Mouse (Mus musculus) intestine, postnatal 0 days (tissue): ENCODE measurements at regions not wholly inside any gene's neighbourhood (a gene's known extent, or its start where the extent isn't known, plus 50 kb on each side); places are given as distances from the start of the nearest gene placed in this dataset.

Experiments
- ATAC-seq: fragments of 200-750 bp; cut with Nextera tagmentation; 2 replicates; pipeline ENCODE4 v1.8.0; 2017; ENCODE audit warnings: mild to moderate bottlenecking, moderate TSS enrichment, moderate library complexity
- H3K27ac ChIP-seq: fragments of 300-500 bp; sonication (generic); 2 replicates; pipeline ENCODE4 v1.5.1; 2014; ENCODE audit warnings: mild to moderate bottlenecking, low read depth, low read length, moderate library complexity
- H3K27me3 ChIP-seq: fragments of 300-500 bp; sonication (generic); replicated peaks from 2 replicates; pipeline ENCODE4 v1.6.1; 2014; ENCODE audit warnings: low read length, mixed read lengths; ENCODE audit not compliant: control insufficient read depth, insufficient read depth
- H3K36me3 ChIP-seq: fragments of 300-500 bp; sonication (generic); 2 replicates; pipeline ENCODE4 v1.6.1; 2014; ENCODE audit warnings: mild to moderate bottlenecking, moderate library complexity; ENCODE audit not compliant: control insufficient read depth, insufficient read depth
- H3K4me1 ChIP-seq: fragments of 300-500 bp; sonication (generic); replicated peaks from 2 replicates; pipeline ENCODE4 v1.6.1; 2014; ENCODE audit warnings: antibody characterized with exemption, low read length, mixed read lengths; ENCODE audit not compliant: control insufficient read depth, insufficient read depth
- H3K4me2 ChIP-seq: fragments of 300-500 bp; sonication (generic); replicated peaks from 2 replicates; pipeline ENCODE4 v1.6.1; 2014; ENCODE audit warnings: low read depth, mild to moderate bottlenecking, moderate library complexity
- H3K4me3 ChIP-seq: fragments of 300-500 bp; sonication (generic); 2 replicates; pipeline ENCODE4 v1.5.1; 2014; ENCODE audit warnings: low read depth, low read length
- H3K9ac ChIP-seq: fragments of 300-500 bp; sonication (generic); 2 replicates; pipeline ENCODE4 v1.6.1; 2014; ENCODE audit warnings: mild to moderate bottlenecking, low read depth, low read length
- H3K9me3 ChIP-seq: fragments of 300-500 bp; sonication (generic); 2 replicates; pipeline ENCODE4 v1.6.1; 2016; ENCODE audit warnings: mixed run types; ENCODE audit not compliant: control insufficient read depth
- CTCF ChIP-seq: sonication (generic); IDR thresholded peaks from 2 replicates; pipeline ENCODE4 v1.5.1; 2016; ENCODE audit warnings: low read depth, mild to moderate bottlenecking, control low read depth, antibody characterized with exemption, moderate library complexity
- WGBS: fragments of 180-500 bp; shearing (Covaris S2); extraction: QIAGEN DNeasy Blood & Tissue Kit; methylation state at CpG from one replicate; pipeline ENCODE4 v1.1.7; 2014; 5-methylcytosine and 5-hydroxymethylcytosine counted together

- no peaks in the 10 kb centered on the region for H3K4me1 ChIP-seq
- no peaks in the 10 kb centered on the region for H3K27me3 ChIP-seq
- no peak for TF ChIP-seq CTCF
- no peak overlapping the region for H3K9ac ChIP-seq
- H3K9me3 ChIP-seq: no peaks in the 10 kb centered on the region
- WGBS: 60% methylated on average over 3 of the region's 3 CpGs
- no peak overlapping the region for H3K27ac ChIP-seq
- H3K36me3 ChIP-seq: no peaks in the 10 kb centered on the region
- no peak overlapping the region for H3K4me3 ChIP-seq
- no peak overlapping the region for H3K4me2 ChIP-seq
- ATAC-seq: no peak
These were observed 82.0 kb upstream of the Ppp1r26 start for GRCm38 (mm10) chr2:28364623-28365022.

GRCm38 (mm10) chr2:28365756-28366155 lies 80.8 kb upstream of the Ppp1r26 start:
- Histone ChIP-seq H3K9me3 (no peaks in the 10 kb centered on the region), H3K36me3 (no peaks in the 10 kb centered on the region), H3K4me3 (no peak overlapping the region), H3K4me1 (no peaks in the 10 kb centered on the region), H3K4me2 (no peak overlapping the region), H3K27ac (no peak overlapping the region), H3K27me3 (no peaks in the 10 kb centered on the region), H3K9ac (no peak overlapping the region)
- 88% methylated on average over 5 of the region's 5 CpGs for WGBS
- no peak for TF ChIP-seq CTCF
- ATAC-seq: no peak

GRCm38 (mm10) chr2:28374838-28375237 lies 71.8 kb upstream of the Ppp1r26 start:
- Histone ChIP-seq H3K9ac (no peak overlapping the region), H3K4me3 (no peak overlapping the region), H3K27ac (no peak overlapping the region), H3K4me1 (no peaks in the 10 kb centered on the region), H3K27me3 (no peaks in the 10 kb centered on the region), H3K36me3 (no peaks in the 10 kb centered on the region), H3K4me2 (no peak overlapping the region), H3K9me3 (no peaks in the 10 kb centered on the region)
- WGBS: 19% methylated on average over 3 of the region's 3 CpGs
- ATAC-seq: no peak
- TF ChIP-seq CTCF: peak; percentile 87

GRCm38 (mm10) chr2:28377948-28378822 lies 68.4 kb upstream of the Ppp1r26 start:
- no peaks in the 10 kb centered on the region for H3K4me1 ChIP-seq
- no peak for TF ChIP-seq CTCF
- no peaks in the 10 kb centered on the region for H3K36me3 ChIP-seq
- 32% methylated on average over 9 of the region's 9 CpGs for WGBS
- H3K27ac ChIP-seq: no peak overlapping the region
- no peak; the same call in 1 of the 2 replicates for ATAC-seq
- no peaks in the 10 kb centered on the region for H3K9me3 ChIP-seq
- no peak overlapping the region for H3K9ac ChIP-seq
- no peak overlapping the region for H3K4me3 ChIP-seq
- no peaks in the 10 kb centered on the region for H3K27me3 ChIP-seq
- H3K4me2 ChIP-seq: no peak overlapping the region

- Histone ChIP-seq H3K27me3 (no peaks in the 10 kb centered on the region), H3K4me2 (no peak overlapping the region), H3K4me3 (no peak overlapping the region), H3K9me3 (no peaks in the 10 kb centered on the region), H3K4me1 (no peaks in the 10 kb centered on the region), H3K36me3 (no peaks in the 10 kb centered on the region), H3K9ac (no peak overlapping the region), H3K27ac (no peak overlapping the region)
- WGBS: 89% methylated on average over 12 of the region's 12 CpGs
- no peak for TF ChIP-seq CTCF
- ATAC-seq: no peak
These were observed 64.4 kb upstream of the Ppp1r26 start for GRCm38 (mm10) chr2:28382051-28382802.

GRCm38 (mm10) chr2:28384875-28385274 lies 61.7 kb upstream of the Ppp1r26 start:
- no peak overlapping the region for H3K27ac ChIP-seq
- H3K27me3 ChIP-seq: no peaks in the 10 kb centered on the region
- no peak overlapping the region for H3K9ac ChIP-seq
- H3K4me2 ChIP-seq: no peak overlapping the region
- no peaks in the 10 kb centered on the region for H3K4me1 ChIP-seq
- no peaks in the 10 kb centered on the region for H3K36me3 ChIP-seq
- WGBS: 78% methylated on average over 8 of the region's 8 CpGs
- H3K9me3 ChIP-seq: no peaks in the 10 kb centered on the region
- no peak for TF ChIP-seq CTCF
- ATAC-seq: no peak
- H3K4me3 ChIP-seq: no peak overlapping the region
